Mouse (Mus musculus) intestine, embryonic 15.5 days (tissue): ENCODE data around the gene Clec2e. TPM values are rescaled to one million over a fixed set of nuclear protein-coding genes. Genes with fewer than 3 reads are reported as not detected.
"Not testable (repeated sequence)": the region's sequence is repeated elsewhere in the genome, so short reads cannot be mapped to it uniquely, and the experiment has no call there.

ENCODE experiments used
- ATAC-seq: fragments of 200-750 bp; cut with Nextera tagmentation; 2 replicates; pipeline ENCODE4 v1.8.0; 2017; ENCODE audit warnings: moderate TSS enrichment, moderate library complexity
- H3K27ac ChIP-seq: fragments of 300-500 bp; sonication (generic); 2 replicates; pipeline ENCODE4 v1.5.1; 2015; ENCODE audit warnings: mild to moderate bottlenecking, inconsistent platforms
- H3K27me3 ChIP-seq: fragments of 300-500 bp; sonication (generic); replicated peaks from 2 replicates; pipeline ENCODE4 v1.6.1; 2015; ENCODE audit warnings: inconsistent platforms
- H3K36me3 ChIP-seq: fragments of 300-500 bp; sonication (generic); 2 replicates; pipeline ENCODE4 v1.6.1; 2015; ENCODE audit warnings: inconsistent platforms
- H3K4me1 ChIP-seq: fragments of 300-500 bp; sonication (generic); replicated peaks from 2 replicates; pipeline ENCODE4 v1.6.1; 2015; ENCODE audit warnings: inconsistent platforms
- H3K4me2 ChIP-seq: fragments of 300-500 bp; sonication (generic); replicated peaks from 2 replicates; pipeline ENCODE4 v1.6.1; 2015; ENCODE audit warnings: mild to moderate bottlenecking, inconsistent platforms
- H3K4me3 ChIP-seq: fragments of 300-500 bp; sonication (generic); replicated peaks from 2 replicates; pipeline ENCODE4 v1.5.1; 2015; ENCODE audit warnings: inconsistent platforms
- H3K9ac ChIP-seq: fragments of 300-500 bp; sonication (generic); 2 replicates; pipeline ENCODE4 v1.6.1; 2015; ENCODE audit warnings: inconsistent platforms
- H3K9me3 ChIP-seq: fragments of 300-500 bp; sonication (generic); 2 replicates; pipeline ENCODE4 v1.6.1; 2016; ENCODE audit warnings: inconsistent platforms
- WGBS: fragments of 180-500 bp; shearing (Covaris S2); methylation state at CpG from one replicate; pipeline ENCODE4 v1.1.7; 2015; 5-methylcytosine and 5-hydroxymethylcytosine counted together
- polyA plus RNA-seq: library from polyadenylated mRNA; unstranded; fragments of >200 nt; fragmentation: Nextera tagmentation; extraction: Ambion mirVana; gene quantifications from 2 replicates; pipeline ENCODE4 v1.2.1, GENCODE M21; 2015

Gene Clec2e
- polyA plus RNA-seq, 1 experiment from 2014 or later, result 10.4 TPM

GRCm38 (mm10) chr6:129101604-129102003 lies 891 bp upstream of the Clec2e start:
- Histone ChIP-seq H3K4me1 (0 out of 2 replicates have a peak, but pooled peaks cover 3% of the 10 kb centered on the region), H3K27ac (0 out of 2 replicates have a peak overlapping the region, but pooled peaks have one; percentile 51)

GRCm38 (mm10) chr6:129097929-129098328 lies 2.8 kb downstream of the Clec2e start:
- 37% methylated on average over 1 of the region's 1 CpGs for WGBS
- H3K27ac ChIP-seq, result no peak overlapping the region
- no peak for ATAC-seq
- H3K36me3 ChIP-seq, result no peaks in the 10 kb centered on the region
- H3K9ac ChIP-seq, result no peak overlapping the region
- no peaks in the 10 kb centered on the region for H3K9me3 ChIP-seq
- H3K4me1 ChIP-seq, result 0 out of 2 replicates have a peak, but pooled peaks cover 3% of the 10 kb centered on the region
- no peaks in the 10 kb centered on the region for H3K27me3 ChIP-seq
- H3K4me2 ChIP-seq, result no peak overlapping the region
- H3K4me3 ChIP-seq, result no peak overlapping the region

More at GRCm38 (mm10) chr6:129101604-129102003, 891 bp upstream of the Clec2e start:
- H3K9ac ChIP-seq, result no peak overlapping the region
- no peaks in the 10 kb centered on the region for H3K27me3 ChIP-seq
- H3K4me2 ChIP-seq, result no peak overlapping the region
- H3K36me3 ChIP-seq, result no peaks in the 10 kb centered on the region
- H3K4me3 ChIP-seq, result no peak overlapping the region
- H3K9me3 ChIP-seq, result no peaks in the 10 kb centered on the region
- peak; percentile 88 for ATAC-seq
- WGBS, result 73% methylated on average over 1 of the region's 1 CpGs

GRCm38 (mm10) chr6:129095166-129095565 lies 5.5 kb downstream of the Clec2e start:
- Histone ChIP-seq H3K4me2 (no peak overlapping the region), H3K27ac (no peak overlapping the region), H3K4me3 (no peak overlapping the region), H3K9me3 (no peaks in the 10 kb centered on the region), H3K36me3 (no peaks in the 10 kb centered on the region), H3K4me1 (0 out of 2 replicates have a peak, but pooled peaks cover 3% of the 10 kb centered on the region), H3K27me3 (no peaks in the 10 kb centered on the region), H3K9ac (no peak overlapping the region)
- peak; percentile 57; the same call in 1 of the 2 replicates for ATAC-seq

GRCm38 (mm10) chr6:129088596-129088995 lies 12.1 kb downstream of the Clec2e start:
- H3K4me2 ChIP-seq, H3K4me3 ChIP-seq, H3K27ac ChIP-seq, H3K9ac ChIP-seq, H3K27me3 ChIP-seq, H3K4me1 ChIP-seq, ATAC-seq, H3K36me3 ChIP-seq, H3K9me3 ChIP-seq: not testable (repeated sequence)
- 97% methylated on average over 8 of the region's 8 CpGs for WGBS

GRCm38 (mm10) chr6:129088161-129088560 lies 12.6 kb downstream of the Clec2e start:
- no peak overlapping the region for H3K4me2 ChIP-seq
- no peaks in the 10 kb centered on the region for H3K4me1 ChIP-seq
- H3K9ac ChIP-seq, result no peak overlapping the region
- H3K27ac ChIP-seq, result no peak overlapping the region
- H3K9me3 ChIP-seq, result no peaks in the 10 kb centered on the region
- H3K27me3 ChIP-seq, result no peaks in the 10 kb centered on the region
- 77% methylated on average over 1 of the region's 1 CpGs for WGBS
- no peaks in the 10 kb centered on the region for H3K36me3 ChIP-seq
- no peak overlapping the region for H3K4me3 ChIP-seq
- no peak for ATAC-seq

- not testable (repeated sequence) for H3K4me1 ChIP-seq, H3K4me3 ChIP-seq, H3K27ac ChIP-seq, H3K27me3 ChIP-seq, ATAC-seq, H3K9ac ChIP-seq, H3K9me3 ChIP-seq, H3K4me2 ChIP-seq, H3K36me3 ChIP-seq
- WGBS, result 82% methylated on average over 2 of the region's 2 CpGs
Observed at GRCm38 (mm10) chr6:129086031-129086430, 14.7 kb downstream of the Clec2e start.

GRCm38 (mm10) chr6:129085098-129085497 lies 15.6 kb downstream of the Clec2e start:
- Histone ChIP-seq H3K9me3 (no peaks in the 10 kb centered on the region), H3K4me2 (no peak overlapping the region)

GRCm38 (mm10) chr6:129066986-129067385 lies 33.7 kb downstream of the Clec2e start:
- WGBS, result 76% methylated on average over 1 of the region's 1 CpGs
- H3K4me3 ChIP-seq, result no peak overlapping the region

More at GRCm38 (mm10) chr6:129085098-129085497, 15.6 kb downstream of the Clec2e start:
- no peak overlapping the region for H3K27ac ChIP-seq
- no peaks in the 10 kb centered on the region for H3K27me3 ChIP-seq
- H3K4me3 ChIP-seq, result no peak overlapping the region
- no peak overlapping the region for H3K9ac ChIP-seq
- no peaks in the 10 kb centered on the region for H3K36me3 ChIP-seq
- 86% methylated on average over 6 of the region's 6 CpGs for WGBS
- no peaks in the 10 kb centered on the region for H3K4me1 ChIP-seq
- no peak for ATAC-seq

GRCm38 (mm10) chr6:129066530-129066929 lies 34.2 kb downstream of the Clec2e start:
- no peak overlapping the region for H3K9ac ChIP-seq
- no peak overlapping the region for H3K4me3 ChIP-seq
- no peak overlapping the region for H3K27ac ChIP-seq
- H3K4me1 ChIP-seq, result no peaks in the 10 kb centered on the region
- no peak overlapping the region for H3K4me2 ChIP-seq
- no peaks in the 10 kb centered on the region for H3K9me3 ChIP-seq
- H3K27me3 ChIP-seq, result no peaks in the 10 kb centered on the region
- no peaks in the 10 kb centered on the region for H3K36me3 ChIP-seq
- no peak for ATAC-seq

More at GRCm38 (mm10) chr6:129066986-129067385, 33.7 kb downstream of the Clec2e start:
- no peaks in the 10 kb centered on the region for H3K9me3 ChIP-seq
- no peaks in the 10 kb centered on the region for H3K4me1 ChIP-seq
- H3K27ac ChIP-seq, result no peak overlapping the region
- peak; percentile 71 for ATAC-seq
- H3K9ac ChIP-seq, result no peak overlapping the region
- H3K27me3 ChIP-seq, result no peaks in the 10 kb centered on the region
- no peak overlapping the region for H3K4me2 ChIP-seq
- no peaks in the 10 kb centered on the region for H3K36me3 ChIP-seq

- H3K27me3 ChIP-seq, result no peaks in the 10 kb centered on the region
- H3K9ac ChIP-seq, result no peak overlapping the region
- H3K9me3 ChIP-seq, result no peaks in the 10 kb centered on the region
- no peak for ATAC-seq
- no peaks in the 10 kb centered on the region for H3K36me3 ChIP-seq
- no peak overlapping the region for H3K27ac ChIP-seq
- H3K4me2 ChIP-seq, result no peak overlapping the region
- 92% methylated on average over 3 of the region's 3 CpGs for WGBS
- no peaks in the 10 kb centered on the region for H3K4me1 ChIP-seq
- H3K4me3 ChIP-seq, result no peak overlapping the region
Observed at GRCm38 (mm10) chr6:129065857-129066256, 34.9 kb downstream of the Clec2e start.

- no peaks in the 10 kb centered on the region for H3K27me3 ChIP-seq
- H3K9me3 ChIP-seq, result no peaks in the 10 kb centered on the region
- no peaks in the 10 kb centered on the region for H3K36me3 ChIP-seq
- no peak for ATAC-seq
- H3K27ac ChIP-seq, result no peak overlapping the region
- no peaks in the 10 kb centered on the region for H3K4me1 ChIP-seq
- no peak overlapping the region for H3K4me3 ChIP-seq
- H3K4me2 ChIP-seq, result no peak overlapping the region
- H3K9ac ChIP-seq, result no peak overlapping the region
- WGBS, result 70% methylated on average over 3 of the region's 3 CpGs
Observed at GRCm38 (mm10) chr6:129065407-129065806, 35.3 kb downstream of the Clec2e start.

- no peaks in the 10 kb centered on the region for H3K27me3 ChIP-seq
- no peaks in the 10 kb centered on the region for H3K9me3 ChIP-seq
- H3K27ac ChIP-seq, result no peak overlapping the region
- H3K4me2 ChIP-seq, result no peak overlapping the region
- H3K4me3 ChIP-seq, result no peak overlapping the region
- H3K4me1 ChIP-seq, result no peaks in the 10 kb centered on the region
- H3K36me3 ChIP-seq, result no peaks in the 10 kb centered on the region
- H3K9ac ChIP-seq, result no peak overlapping the region
- ATAC-seq, result no peak
Observed at GRCm38 (mm10) chr6:129058013-129058412, 42.7 kb downstream of the Clec2e start.

- H3K4me1 ChIP-seq, result no peaks in the 10 kb centered on the region
- 70% methylated on average over 3 of the region's 3 CpGs for WGBS
- no peaks in the 10 kb centered on the region for H3K9me3 ChIP-seq
- no peak overlapping the region for H3K27ac ChIP-seq
- H3K4me2 ChIP-seq, result no peak overlapping the region
- no peaks in the 10 kb centered on the region for H3K36me3 ChIP-seq
- no peak overlapping the region for H3K9ac ChIP-seq
- no peak for ATAC-seq
- no peaks in the 10 kb centered on the region for H3K27me3 ChIP-seq
- no peak overlapping the region for H3K4me3 ChIP-seq
Observed at GRCm38 (mm10) chr6:129056237-129056636, 44.5 kb downstream of the Clec2e start.
